Mouse (Mus musculus): ENCODE results near the gene Olfr403. TPM values are rescaled to one million over a fixed set of nuclear protein-coding genes. Genes with fewer than 3 reads are reported as not detected.
"Not testable (repeated sequence)": the region's sequence is repeated elsewhere in the genome, so short reads cannot be mapped to it uniquely, and the experiment has no call there.

Olfr403 gene
- not detected in 2 replicates for total RNA-seq (2014; fragmentation: Nextera tagmentation)
- 0.23 and 0.55 TPM in 2 replicates for total RNA-seq (2017)
- not detected in 2 replicates for polyA plus RNA-seq (2012)

- ATAC-seq (ENCODE audit: extremely low read depth, insufficient number of reproducible peaks, low FRiP score, poor library complexity, severe bottlenecking) (no peak), DNase-seq (ENCODE audit: low spot score) (no peak)
- H3K36me3 ChIP-seq (replicated peaks), result no peaks in the 10 kb centered on the region
- no peaks in the 10 kb centered on the region for H3K4me1 ChIP-seq (ENCODE audit: insufficient read depth, low read depth, low read length)
- H3K27me3 ChIP-seq (ENCODE audit: insufficient read depth, low read length), result no peaks in the 10 kb centered on the region
- no peak within 1 kb of the TSS for H3K4me3 ChIP-seq (ENCODE audit: low read depth, low read length)
- TF ChIP-seq GATA2 (IDR thresholded peaks at IDR 0.05; ENCODE audit: borderline replicate concordance, low read depth, low read length), result no peak
- no peak for TF ChIP-seq CTCF (IDR thresholded peaks at IDR 0.05; ENCODE audit: low read depth, low read length)
- TF ChIP-seq GATA1 (IDR thresholded peaks at IDR 0.05; ENCODE audit: borderline replicate concordance, low read length), result no peak
- no peak for TF ChIP-seq POLR2AphosphoS5 (IDR thresholded peaks at IDR 0.05; ENCODE audit: insufficient replicate concordance, low read depth, low read length)
- TF ChIP-seq TAL1 (conservative IDR thresholded peaks at IDR 0.05; ENCODE audit: low read depth, low read length), result no peak
- H3K9me3 ChIP-seq (replicated peaks), result no peaks in the 10 kb centered on the region
Measured at GRCm38 (mm10) chr11:74185949-74186348, at the start of gene Olfr403. Gene Olfr403, plus strand, starts transcription at chr11:74186249.

GRCm38 (mm10) chr11:74140001-74140400 lies 46.0 kb upstream of the Olfr403 start:
- H3K4me3 ChIP-seq (ENCODE audit: low read depth, low read length); H3K4me1 ChIP-seq (ENCODE audit: insufficient read depth, low read depth, low read length); H3K27me3 ChIP-seq (ENCODE audit: insufficient read depth, low read length); DNase-seq (ENCODE audit: low spot score); ATAC-seq (ENCODE audit: extremely low read depth, insufficient number of reproducible peaks, low FRiP score, poor library complexity, severe bottlenecking); H3K36me3 ChIP-seq (replicated peaks); H3K9me3 ChIP-seq (replicated peaks): not testable (repeated sequence)

GRCm38 (mm10) chr11:74145866-74146265 lies 40.2 kb upstream of the Olfr403 start:
- Histone ChIP-seq H3K36me3 (replicated peaks) (no peaks in the 10 kb centered on the region), H3K4me1 (ENCODE audit: insufficient read depth, low read depth, low read length) (no peaks in the 10 kb centered on the region), H3K27me3 (ENCODE audit: insufficient read depth, low read length) (0 out of 2 replicates have a peak, but pooled peaks cover 4% of the 10 kb centered on the region), H3K9me3 (replicated peaks) (peaks cover 7% of the 10 kb centered on the region), H3K4me3 (ENCODE audit: low read depth, low read length) (no peak overlapping the region)
- TF ChIP-seq TAL1 (conservative IDR thresholded peaks at IDR 0.05; ENCODE audit: low read depth, low read length) (no peak), GATA1 (IDR thresholded peaks at IDR 0.05; ENCODE audit: borderline replicate concordance, low read length) (no peak), CTCF (IDR thresholded peaks at IDR 0.05; ENCODE audit: low read depth, low read length) (no peak), POLR2AphosphoS5 (IDR thresholded peaks at IDR 0.05; ENCODE audit: insufficient replicate concordance, low read depth, low read length) (no peak)
- ATAC-seq (ENCODE audit: extremely low read depth, insufficient number of reproducible peaks, low FRiP score, poor library complexity, severe bottlenecking), result no peak
- no peak for DNase-seq (ENCODE audit: low spot score)

GRCm38 (mm10) chr11:74153229-74153628 lies 32.8 kb upstream of the Olfr403 start, which contains the start of gene Olfr402:
Gene Olfr402, plus strand, starts transcription at chr11:74153529.
- no peaks in the 10 kb centered on the region for H3K27me3 ChIP-seq (ENCODE audit: insufficient read depth, low read length)

GRCm38 (mm10) chr11:74168771-74169170 lies 17.3 kb upstream of the Olfr403 start:
- Histone ChIP-seq H3K4me1 (ENCODE audit: insufficient read depth, low read depth, low read length) (no peaks in the 10 kb centered on the region), H3K36me3 (replicated peaks) (no peaks in the 10 kb centered on the region), H3K27me3 (ENCODE audit: insufficient read depth, low read length) (0 out of 2 replicates have a peak, but pooled peaks cover 4% of the 10 kb centered on the region), H3K9me3 (replicated peaks) (no peaks in the 10 kb centered on the region), H3K4me3 (ENCODE audit: low read depth, low read length) (no peak overlapping the region)
- TF ChIP-seq CTCF (IDR thresholded peaks at IDR 0.05; ENCODE audit: low read depth, low read length), result no peak
- TF ChIP-seq GATA1 (IDR thresholded peaks at IDR 0.05; ENCODE audit: borderline replicate concordance, low read length), result no peak
- TF ChIP-seq GATA2 (IDR thresholded peaks at IDR 0.05; ENCODE audit: borderline replicate concordance, low read depth, low read length), result no peak
- TF ChIP-seq POLR2AphosphoS5 (IDR thresholded peaks at IDR 0.05; ENCODE audit: insufficient replicate concordance, low read depth, low read length), result no peak
- no peak for TF ChIP-seq TAL1 (conservative IDR thresholded peaks at IDR 0.05; ENCODE audit: low read depth, low read length)
- ATAC-seq (ENCODE audit: extremely low read depth, insufficient number of reproducible peaks, low FRiP score, poor library complexity, severe bottlenecking) (no peak), DNase-seq (ENCODE audit: low spot score) (no peak)

More at GRCm38 (mm10) chr11:74153229-74153628, 32.8 kb upstream of the Olfr403 start, which contains the start of gene Olfr402:
- Histone ChIP-seq H3K4me1 (ENCODE audit: insufficient read depth, low read depth, low read length) (no peaks in the 10 kb centered on the region), H3K9me3 (replicated peaks) (no peaks in the 10 kb centered on the region), H3K4me3 (ENCODE audit: low read depth, low read length) (no peak within 1 kb of the TSS), H3K36me3 (replicated peaks) (no peaks in the 10 kb centered on the region)
- ATAC-seq (ENCODE audit: extremely low read depth, insufficient number of reproducible peaks, low FRiP score, poor library complexity, severe bottlenecking), result no peak
- no peak for TF ChIP-seq POLR2AphosphoS5 (IDR thresholded peaks at IDR 0.05; ENCODE audit: insufficient replicate concordance, low read depth, low read length)
- TF ChIP-seq TAL1 (conservative IDR thresholded peaks at IDR 0.05; ENCODE audit: low read depth, low read length), result no peak
- TF ChIP-seq CTCF (IDR thresholded peaks at IDR 0.05; ENCODE audit: low read depth, low read length), result no peak
- TF ChIP-seq GATA1 (IDR thresholded peaks at IDR 0.05; ENCODE audit: borderline replicate concordance, low read length), result no peak
- TF ChIP-seq GATA2 (IDR thresholded peaks at IDR 0.05; ENCODE audit: borderline replicate concordance, low read depth, low read length), result no peak
- DNase-seq (ENCODE audit: low spot score), result no peak

GRCm38 (mm10) chr11:74183168-74183567 lies 2.9 kb upstream of the Olfr403 start:
- Histone ChIP-seq H3K4me3 (ENCODE audit: low read depth, low read length) (no peak overlapping the region), H3K4me1 (ENCODE audit: insufficient read depth, low read depth, low read length) (no peaks in the 10 kb centered on the region), H3K9me3 (replicated peaks) (no peaks in the 10 kb centered on the region), H3K27me3 (ENCODE audit: insufficient read depth, low read length) (no peaks in the 10 kb centered on the region), H3K36me3 (replicated peaks) (no peaks in the 10 kb centered on the region)
- no peak for TF ChIP-seq TAL1 (conservative IDR thresholded peaks at IDR 0.05; ENCODE audit: low read depth, low read length)
- TF ChIP-seq GATA2 (IDR thresholded peaks at IDR 0.05; ENCODE audit: borderline replicate concordance, low read depth, low read length), result no peak
- TF ChIP-seq POLR2AphosphoS5 (IDR thresholded peaks at IDR 0.05; ENCODE audit: insufficient replicate concordance, low read depth, low read length), result no peak
- no peak for TF ChIP-seq CTCF (IDR thresholded peaks at IDR 0.05; ENCODE audit: low read depth, low read length)
- no peak for TF ChIP-seq GATA1 (IDR thresholded peaks at IDR 0.05; ENCODE audit: borderline replicate concordance, low read length)
- no peak for DNase-seq (ENCODE audit: low spot score)
- no peak for ATAC-seq (ENCODE audit: extremely low read depth, insufficient number of reproducible peaks, low FRiP score, poor library complexity, severe bottlenecking)
